Mouse (Mus musculus): ENCODE data around the gene Pcsk2. TPM values are rescaled to one million over a fixed set of nuclear protein-coding genes. Genes with fewer than 3 reads are reported as not detected.
A peak's percentile ranks its signal among the peaks of the same experiment; 100 is the strongest.

Gene Pcsk2
- total and polyA plus RNA-seq, 3 experiments = not detected

DNA sequence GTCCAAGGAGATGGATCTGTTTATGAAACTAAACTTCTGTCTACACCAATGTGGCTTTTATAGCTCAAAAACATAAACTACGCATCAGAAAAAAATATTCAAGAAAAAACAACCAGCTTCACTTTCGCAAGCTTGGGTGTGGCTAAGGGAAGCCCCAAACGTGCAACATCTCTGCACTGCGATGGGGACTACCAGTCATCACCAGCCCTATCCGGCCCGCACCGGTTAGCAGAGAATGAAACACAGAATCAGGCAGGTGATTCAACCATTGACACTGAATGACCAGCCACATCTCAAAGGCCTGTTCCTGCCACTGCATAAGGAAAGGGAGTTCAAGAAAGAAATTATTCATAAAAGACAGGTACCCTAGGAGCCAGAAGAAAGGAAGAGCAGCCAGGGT is 289.9 kb downstream of the Pcsk2 start:
- no peak for DNase-seq
- no peak for TF ChIP-seq POLR2A (IDR thresholded peaks at IDR 0.05; ENCODE audit: insufficient read depth, low read depth, low read length)
- no peak for TF ChIP-seq EP300 (IDR thresholded peaks at IDR 0.05; ENCODE audit: insufficient read depth, low read depth, low read length)
- no peak for TF ChIP-seq CTCF (IDR thresholded peaks at IDR 0.05)
- Histone ChIP-seq H3K36me3 (ENCODE audit: control insufficient read depth, insufficient read depth, low read length) (no peaks in the 10 kb centered on the region), H3K9ac (ENCODE audit: low read depth, low read length) (no peak overlapping the region), H3K4me1 (ENCODE audit: control insufficient read depth, insufficient read depth, low read length) (peaks cover 2% of the 10 kb centered on the region; the same call in 1 of the 2 replicates), H3K79me2 (replicated peaks; ENCODE audit: control insufficient read depth, insufficient read depth, low read length) (no peaks in the 10 kb centered on the region), H3K27me3 (ENCODE audit: control insufficient read depth, insufficient read depth, low read length) (no peaks in the 10 kb centered on the region), H3K4me3 (no peak overlapping the region), H3K27ac (no peak overlapping the region)
- intact Hi-C loops (cut with DNase I) = loop anchor here (2.0 kb wide), 1 partner anchor 617 kb away; no protein-coding TSS in a partner anchor
- 80% methylated on average over 7 of the region's 7 CpGs for WGBS

DNA sequence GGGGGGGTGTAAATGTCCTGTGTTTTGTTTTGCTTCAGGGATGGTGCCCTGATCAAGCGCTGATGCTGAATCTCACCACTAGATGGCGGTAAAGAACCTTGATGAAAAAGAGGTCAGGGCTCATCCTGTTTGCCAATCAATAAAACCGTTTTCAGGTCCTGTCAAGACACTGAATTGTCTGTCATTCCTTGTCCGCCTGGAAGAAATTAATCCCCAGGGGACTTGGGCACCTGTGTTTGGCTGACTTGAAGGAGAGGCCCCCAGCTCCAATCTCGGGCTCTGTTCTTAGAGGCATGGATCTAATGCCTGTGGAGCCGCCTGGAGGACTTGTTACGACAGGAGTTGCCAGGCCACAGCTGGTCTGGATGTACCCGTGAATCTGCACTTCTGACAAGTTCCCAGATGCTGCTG is 291.3 kb downstream of the Pcsk2 start:
- Histone ChIP-seq H3K79me2 (replicated peaks; ENCODE audit: control insufficient read depth, insufficient read depth, low read length) (no peaks in the 10 kb centered on the region), H3K4me1 (ENCODE audit: control insufficient read depth, insufficient read depth, low read length) (peaks cover 2% of the 10 kb centered on the region; the same call in 1 of the 2 replicates), H3K9ac (ENCODE audit: low read depth, low read length) (no peak overlapping the region), H3K4me3 (no peak overlapping the region), H3K36me3 (ENCODE audit: control insufficient read depth, insufficient read depth, low read length) (no peaks in the 10 kb centered on the region), H3K27me3 (ENCODE audit: control insufficient read depth, insufficient read depth, low read length) (no peaks in the 10 kb centered on the region), H3K27ac (no peak overlapping the region)
- intact Hi-C loops (cut with DNase I) = loop anchor here (1.0 to 2.0 kb wide), 3 partner anchors 380 to 616 kb away; no protein-coding TSS in a partner anchor
- peak; percentile 68 to 71 for DNase-seq
- TF ChIP-seq CTCF (IDR thresholded peaks at IDR 0.05) (peak; percentile 72), EP300 (IDR thresholded peaks at IDR 0.05; ENCODE audit: insufficient read depth, low read depth, low read length) (0 out of 2 replicates have a peak, but pooled peaks have one; percentile 29), POLR2A (IDR thresholded peaks at IDR 0.05; ENCODE audit: insufficient read depth, low read depth, low read length) (no peak)
- WGBS = 2% methylated on average over 8 of the region's 8 CpGs

DNA sequence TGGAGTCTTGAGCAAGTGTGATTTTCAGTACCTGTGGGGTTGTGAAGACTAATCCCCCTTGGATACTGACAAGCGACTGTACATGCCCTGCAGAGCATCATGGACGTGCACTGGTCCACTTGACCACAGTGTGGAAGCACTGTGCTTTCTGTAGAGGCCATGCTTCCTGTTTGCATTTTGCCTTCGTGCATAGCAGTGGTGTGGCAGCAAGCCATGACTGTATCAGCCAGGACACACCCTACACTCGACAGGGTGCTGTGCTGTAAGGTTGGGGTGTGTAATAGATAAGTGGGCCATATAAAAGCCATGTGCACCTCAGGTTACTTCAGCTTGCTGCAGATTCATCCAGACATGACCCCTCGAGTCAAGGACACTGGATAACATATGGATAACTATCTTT is 292.7 kb downstream of the Pcsk2 start:
- no peaks in the 10 kb centered on the region for H3K36me3 ChIP-seq (ENCODE audit: control insufficient read depth, insufficient read depth, low read length)
- no peak overlapping the region for H3K27ac ChIP-seq
- 33% methylated on average over 5 of the region's 5 CpGs for WGBS
- intact Hi-C loops (cut with DNase I) = no loop called here
- TF ChIP-seq CTCF (IDR thresholded peaks at IDR 0.05) (peak; percentile 49), POLR2A (IDR thresholded peaks at IDR 0.05; ENCODE audit: insufficient read depth, low read depth, low read length) (no peak)
- peaks cover 2% of the 10 kb centered on the region; the same call in 1 of the 2 replicates for H3K4me1 ChIP-seq (ENCODE audit: control insufficient read depth, insufficient read depth, low read length)
- no peaks in the 10 kb centered on the region for H3K79me2 ChIP-seq (replicated peaks; ENCODE audit: control insufficient read depth, insufficient read depth, low read length)
- no peak overlapping the region for H3K4me3 ChIP-seq
- peak in 1 of 2 experiments; percentile 41 for DNase-seq
- H3K27me3 ChIP-seq (ENCODE audit: control insufficient read depth, insufficient read depth, low read length) = no peaks in the 10 kb centered on the region
- H3K9ac ChIP-seq (ENCODE audit: low read depth, low read length) = no peak overlapping the region

DNA sequence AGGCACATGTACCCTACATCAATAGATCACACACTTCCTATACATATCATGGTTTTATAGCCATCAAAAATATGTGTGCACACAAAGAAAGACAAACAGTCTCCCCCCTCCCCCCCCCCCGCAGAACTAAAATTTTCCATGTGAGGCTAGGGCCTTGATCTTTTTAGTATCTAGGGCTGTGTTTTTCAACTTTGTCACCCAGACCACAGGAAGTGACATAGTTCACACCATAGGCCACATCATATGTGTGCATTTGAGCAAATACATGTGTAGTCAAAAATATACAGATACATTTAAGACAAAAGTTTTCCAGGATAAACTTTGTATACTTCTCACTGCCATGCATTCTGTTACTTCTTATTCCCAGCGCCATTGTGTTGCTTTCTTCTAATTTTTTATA is 293.5 kb downstream of the Pcsk2 start:
- intact Hi-C loops (cut with DNase I) = no loop called here
- no peak overlapping the region for H3K4me3 ChIP-seq
- H3K36me3 ChIP-seq (ENCODE audit: control insufficient read depth, insufficient read depth, low read length) = no peaks in the 10 kb centered on the region
- no peak overlapping the region for H3K9ac ChIP-seq (ENCODE audit: low read depth, low read length)
- no peak for TF ChIP-seq CTCF (IDR thresholded peaks at IDR 0.05)
- no peak for TF ChIP-seq POLR2A (IDR thresholded peaks at IDR 0.05; ENCODE audit: insufficient read depth, low read depth, low read length)
- no peak for TF ChIP-seq EP300 (IDR thresholded peaks at IDR 0.05; ENCODE audit: insufficient read depth, low read depth, low read length)
- H3K27ac ChIP-seq = no peak overlapping the region
- peaks cover 2% of the 10 kb centered on the region; the same call in 1 of the 2 replicates for H3K4me1 ChIP-seq (ENCODE audit: control insufficient read depth, insufficient read depth, low read length)
- H3K79me2 ChIP-seq (replicated peaks; ENCODE audit: control insufficient read depth, insufficient read depth, low read length) = no peaks in the 10 kb centered on the region
- no peaks in the 10 kb centered on the region for H3K27me3 ChIP-seq (ENCODE audit: control insufficient read depth, insufficient read depth, low read length)
- 90% methylated on average over 2 of the region's 2 CpGs for WGBS
- DNase-seq = no peak

DNA sequence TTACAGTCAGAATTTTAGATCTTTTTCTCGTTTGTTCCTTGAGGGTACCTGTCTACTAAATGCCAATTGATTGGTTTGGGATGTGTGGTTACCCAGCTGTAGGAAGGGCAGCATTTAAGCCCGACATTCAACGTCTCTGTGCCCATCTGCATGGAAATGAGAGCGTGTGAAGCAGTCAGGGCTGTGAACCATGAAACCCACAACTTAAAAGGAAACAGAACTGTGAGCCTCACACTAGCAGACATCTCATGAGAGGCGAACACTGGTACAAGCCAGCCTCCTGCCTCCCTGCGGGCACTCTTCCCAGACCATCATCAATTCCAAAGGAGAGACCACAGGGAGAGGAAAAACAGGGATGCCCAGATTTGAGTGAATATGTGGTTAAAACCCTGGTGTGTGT is 294.9 kb downstream of the Pcsk2 start:
- Histone ChIP-seq H3K4me1 (ENCODE audit: control insufficient read depth, insufficient read depth, low read length) (peaks cover 2% of the 10 kb centered on the region; the same call in 1 of the 2 replicates), H3K4me3 (no peak overlapping the region), H3K27me3 (ENCODE audit: control insufficient read depth, insufficient read depth, low read length) (no peaks in the 10 kb centered on the region), H3K79me2 (replicated peaks; ENCODE audit: control insufficient read depth, insufficient read depth, low read length) (no peaks in the 10 kb centered on the region), H3K9ac (ENCODE audit: low read depth, low read length) (no peak overlapping the region), H3K36me3 (ENCODE audit: control insufficient read depth, insufficient read depth, low read length) (no peaks in the 10 kb centered on the region), H3K27ac (no peak overlapping the region)
- TF ChIP-seq EP300 (IDR thresholded peaks at IDR 0.05; ENCODE audit: insufficient read depth, low read depth, low read length) (no peak), CTCF (IDR thresholded peaks at IDR 0.05) (no peak)
- 90% methylated on average over 6 of the region's 6 CpGs for WGBS
- intact Hi-C loops (cut with DNase I) = no loop called here
- no peak for DNase-seq

DNA sequence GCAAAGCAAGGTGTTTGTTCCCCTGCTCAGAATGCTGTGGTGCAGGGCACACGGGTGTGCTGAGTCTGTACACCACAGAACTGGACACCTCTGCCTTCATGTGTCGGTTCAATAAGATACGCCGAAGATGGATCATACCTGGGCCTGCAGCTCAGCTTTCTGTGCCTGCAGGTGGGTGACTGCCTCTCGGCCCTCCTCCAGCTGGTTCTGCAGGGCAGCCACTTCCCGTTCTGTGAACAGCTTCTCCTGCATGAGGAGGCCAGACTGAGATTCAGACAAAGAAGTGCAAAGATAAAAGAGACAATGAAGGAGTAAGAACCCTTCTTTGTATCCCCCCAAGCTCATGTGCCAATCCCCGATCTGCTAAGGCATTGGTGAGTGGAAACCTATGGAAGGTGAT is 295.6 kb downstream of the Pcsk2 start:
- 86% methylated on average over 7 of the region's 7 CpGs for WGBS
- intact Hi-C loops (cut with DNase I) = no loop called here
- peaks cover 2% of the 10 kb centered on the region; the same call in 1 of the 2 replicates for H3K4me1 ChIP-seq (ENCODE audit: control insufficient read depth, insufficient read depth, low read length)
- no peak overlapping the region for H3K27ac ChIP-seq
- H3K4me3 ChIP-seq = no peak overlapping the region
- DNase-seq = no peak
- H3K9ac ChIP-seq (ENCODE audit: low read depth, low read length) = no peak overlapping the region
- TF ChIP-seq CTCF (IDR thresholded peaks at IDR 0.05) (no peak), EP300 (IDR thresholded peaks at IDR 0.05; ENCODE audit: insufficient read depth, low read depth, low read length) (no peak), POLR2A (IDR thresholded peaks at IDR 0.05; ENCODE audit: insufficient read depth, low read depth, low read length) (no peak)
- no peaks in the 10 kb centered on the region for H3K36me3 ChIP-seq (ENCODE audit: control insufficient read depth, insufficient read depth, low read length)
- no peaks in the 10 kb centered on the region for H3K27me3 ChIP-seq (ENCODE audit: control insufficient read depth, insufficient read depth, low read length)
- no peaks in the 10 kb centered on the region for H3K79me2 ChIP-seq (replicated peaks; ENCODE audit: control insufficient read depth, insufficient read depth, low read length)
